Mouse (Mus musculus): ENCODE measurements around the gene Fam120c.
"Not testable (repeated sequence)": the region's sequence is repeated elsewhere in the genome, so short reads cannot be mapped to it uniquely, and the experiment has no call there.

Fam120c gene

DNA sequence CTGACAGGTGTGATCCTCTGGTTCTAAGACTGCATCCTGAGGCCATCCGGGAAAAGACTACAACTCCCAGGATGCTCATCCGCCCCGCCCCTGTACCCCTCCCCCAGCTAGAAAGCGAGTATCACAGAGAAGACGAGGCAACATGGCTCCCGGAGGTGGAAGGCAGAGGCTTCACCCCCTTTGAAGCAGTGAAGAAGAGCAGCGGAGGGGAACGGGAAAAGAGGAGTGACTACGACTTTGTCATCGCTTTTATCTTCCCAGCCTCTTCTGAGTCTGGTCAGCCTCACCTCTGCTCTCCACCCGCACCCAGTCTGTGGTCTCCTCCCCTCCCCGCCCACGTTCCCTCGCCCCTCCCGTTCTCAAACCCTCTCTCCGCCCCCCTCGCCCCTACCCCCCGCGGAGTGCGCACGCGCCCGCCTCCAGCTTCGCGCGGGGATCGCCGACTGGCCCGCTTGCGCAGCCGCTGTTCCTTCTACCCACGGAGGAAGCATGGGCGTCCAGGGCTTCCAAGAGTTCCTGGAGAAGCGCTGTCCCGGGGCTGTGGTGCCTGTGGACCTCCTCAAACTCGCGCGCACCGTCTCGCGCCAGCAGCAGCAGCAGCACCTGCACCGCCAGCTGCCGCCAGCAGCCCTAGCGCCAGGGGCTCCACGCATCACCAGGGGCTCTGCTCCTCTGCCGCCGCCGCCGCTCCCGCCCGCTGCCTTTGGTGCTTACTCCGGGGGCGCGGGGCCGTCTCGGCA, at the start of gene Fam120c:
TSS of gene Fam120c (plus strand) at position 415 of the 740 bp plus-strand sequence.
- DNase-seq (ENCODE audit: low spot score), result peak; percentile 88

DNA sequence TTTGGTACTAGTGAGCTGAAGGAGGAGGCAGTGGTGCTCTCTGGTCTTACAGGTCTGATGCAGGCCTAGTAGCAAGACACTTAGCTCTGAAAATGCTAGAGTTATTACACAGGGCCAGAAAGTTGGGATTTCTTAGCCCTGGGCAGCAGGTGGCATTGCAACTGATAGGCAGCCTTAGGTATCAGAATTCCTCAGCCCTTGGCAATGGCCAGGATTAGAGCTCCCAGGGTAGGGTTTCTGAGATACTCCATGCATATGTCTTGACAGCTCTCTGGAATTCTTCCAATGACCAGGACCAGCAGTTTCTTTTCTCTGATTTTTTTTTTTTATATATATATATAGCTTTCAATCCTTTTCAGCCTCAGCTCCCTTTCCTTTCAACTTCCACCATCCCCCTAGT, 45.6 kb upstream of the Fam120c start:
- no peak for DNase-seq (ENCODE audit: low spot score)

DNA sequence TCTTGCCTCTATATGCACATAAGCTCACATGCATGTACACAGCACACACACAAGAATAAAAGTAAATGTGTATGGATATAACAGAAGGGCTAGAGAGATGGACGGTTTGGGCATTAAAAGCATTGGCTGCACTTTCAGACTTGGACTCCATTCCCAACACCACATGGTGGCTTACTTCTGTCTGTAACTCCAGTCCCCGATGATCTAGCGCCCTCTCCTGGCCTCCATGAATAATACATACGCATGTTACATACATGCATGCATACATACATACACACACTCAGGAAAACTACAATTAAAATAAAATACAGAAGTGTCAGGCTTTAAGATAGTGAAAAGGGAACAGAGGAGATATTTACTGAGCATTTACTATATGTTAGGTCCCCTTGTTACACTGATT, 30.2 kb upstream of the Fam120c start:
- DNase-seq (ENCODE audit: low spot score), result no peak

DNA sequence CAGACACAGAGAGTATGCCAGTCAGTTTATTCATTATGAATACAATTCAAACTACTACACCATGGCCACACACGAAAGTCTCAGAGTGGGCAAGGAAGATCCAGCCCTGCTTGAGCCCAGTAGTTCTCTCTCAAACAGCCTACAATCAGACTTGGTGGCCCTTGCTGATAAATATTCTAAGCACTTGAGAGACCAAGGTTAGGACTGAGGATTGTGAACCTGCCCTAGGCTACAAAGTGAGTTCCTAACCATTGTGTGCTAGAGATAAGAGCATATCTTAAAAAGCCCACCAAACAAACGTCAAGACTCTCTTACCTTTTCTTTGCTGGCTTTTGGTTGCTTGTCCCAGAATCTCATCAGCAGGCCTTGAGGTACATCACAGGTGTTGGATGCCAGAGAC, 10.4 kb upstream of the Fam120c start:
- DNase-seq (ENCODE audit: low spot score), result no peak

DNA sequence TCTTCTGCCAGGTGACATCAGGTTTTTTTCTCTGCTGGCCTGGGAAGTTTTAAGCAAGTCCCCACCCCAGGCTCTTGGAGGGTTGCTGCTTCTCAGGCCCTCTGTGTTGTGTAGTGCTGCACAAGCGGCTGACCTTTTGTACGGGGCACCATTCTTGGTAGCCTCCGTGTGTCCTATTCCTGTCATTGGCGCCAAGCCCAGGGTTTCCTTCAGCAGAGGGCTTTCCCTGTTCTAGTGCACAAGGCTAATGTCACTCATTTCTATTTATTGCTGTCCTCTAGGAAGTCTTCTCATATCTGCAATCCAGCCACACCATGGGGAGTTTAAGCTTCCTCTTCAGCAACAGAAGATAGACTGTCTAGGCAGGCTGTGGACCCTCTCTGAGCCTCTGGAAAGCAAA, 6.2 kb upstream of the Fam120c start:
- peak; percentile 6 for DNase-seq (ENCODE audit: low spot score)

DNA sequence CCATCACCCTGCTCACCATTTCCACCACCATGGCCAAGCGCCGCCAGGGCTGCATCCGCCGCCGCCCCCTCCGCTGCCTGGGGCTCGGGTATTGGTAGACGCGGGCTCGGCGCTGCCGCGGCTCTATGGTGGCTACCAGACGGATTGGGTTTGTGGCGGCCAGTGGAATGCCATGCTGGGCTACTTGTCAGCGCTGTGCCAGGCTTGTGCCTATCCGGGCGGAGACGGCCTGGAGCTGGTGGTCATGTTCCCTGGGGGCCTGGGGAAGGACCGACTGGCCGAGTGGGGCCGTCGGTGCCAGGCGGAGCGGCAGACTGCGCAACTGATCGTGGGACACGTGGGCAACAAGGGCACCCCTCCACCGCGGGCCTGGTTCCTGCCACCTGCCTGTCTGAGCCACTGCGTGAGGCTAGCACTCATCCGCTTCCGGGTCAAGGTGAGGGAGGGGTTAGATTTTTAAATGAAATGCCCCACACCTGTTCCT, 568 bp downstream of the Fam120c start:
- DNase-seq (ENCODE audit: low spot score), result peak; percentile 50

DNA sequence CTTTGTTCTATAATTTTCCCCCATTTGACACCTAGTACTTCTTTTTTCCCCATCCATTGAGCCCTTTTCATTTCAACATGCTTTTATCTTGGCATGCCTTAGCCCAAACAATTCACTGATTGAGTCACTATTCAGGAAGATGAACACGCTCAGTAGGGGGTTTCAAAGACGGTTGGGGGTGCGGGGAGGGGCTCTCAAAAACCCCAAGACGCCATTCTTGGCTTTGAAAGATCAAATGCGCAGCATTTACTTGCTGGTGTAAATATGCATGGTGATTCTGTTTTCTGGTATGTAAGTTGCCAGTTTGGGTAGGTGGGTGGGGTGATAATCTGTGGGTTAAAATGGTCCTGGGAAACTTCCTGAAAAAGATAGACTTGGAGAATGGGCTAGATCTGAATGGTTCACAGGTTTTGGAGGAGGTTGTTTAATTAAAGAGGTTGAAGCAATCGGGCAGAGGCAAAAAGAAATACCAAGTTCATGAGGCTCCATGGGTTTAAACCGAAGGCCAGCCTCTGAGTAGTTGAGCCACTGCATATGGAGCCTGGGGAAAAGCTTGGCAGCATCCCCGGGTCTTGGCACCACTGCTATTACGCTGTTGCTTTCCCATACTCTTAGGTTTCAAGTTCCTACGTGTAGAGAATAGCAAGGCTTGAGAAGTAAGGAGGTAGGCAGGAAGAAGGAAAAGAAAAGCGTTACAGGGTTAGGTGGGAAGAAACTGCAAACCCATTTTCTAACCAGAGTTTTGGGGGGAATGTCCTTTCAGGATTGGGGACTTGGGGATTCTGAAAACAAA, 1.6 kb downstream of the Fam120c start:
- DNase-seq (ENCODE audit: low spot score), result no peak

DNA sequence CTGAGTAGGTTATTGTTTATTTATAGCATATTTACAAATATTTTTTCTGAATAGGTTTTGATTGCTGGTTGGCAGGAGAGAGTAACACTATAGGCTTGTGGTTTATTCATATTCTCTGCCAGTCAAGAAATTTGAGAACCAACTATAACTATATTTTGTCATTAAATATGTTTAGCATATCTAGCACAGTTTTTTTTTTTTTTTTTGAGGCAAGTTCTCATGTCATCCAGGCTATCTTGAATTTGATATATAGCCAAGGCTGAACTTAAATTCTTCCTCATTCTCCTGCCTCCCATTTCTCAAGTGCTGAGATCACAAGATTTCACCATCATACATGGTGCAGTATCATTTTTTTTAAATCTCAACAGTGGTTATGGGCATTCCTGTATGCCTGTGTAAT, 3.3 kb downstream of the Fam120c start:
- no peak for DNase-seq (ENCODE audit: low spot score)

DNA sequence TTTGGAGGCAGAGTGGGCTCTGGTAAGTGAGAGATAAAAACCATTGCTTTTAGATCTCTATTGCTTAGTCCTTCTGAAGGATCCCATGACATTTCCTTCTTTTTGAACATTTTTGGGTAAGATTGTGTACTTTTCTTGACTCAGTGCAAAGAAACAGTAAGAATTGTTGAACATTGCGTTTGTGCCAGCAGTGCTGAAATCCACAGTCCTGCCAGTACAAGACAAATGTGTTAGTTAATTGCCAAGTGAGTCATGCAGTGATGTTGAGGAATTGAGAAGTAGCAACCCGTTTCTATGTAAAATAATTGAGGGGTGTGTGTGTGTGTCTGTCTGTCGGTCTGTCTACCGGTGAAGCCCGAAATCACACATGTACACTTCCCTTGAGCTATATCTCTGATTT, 5.3 kb downstream of the Fam120c start:
- no peak for DNase-seq (ENCODE audit: low spot score)

DNA sequence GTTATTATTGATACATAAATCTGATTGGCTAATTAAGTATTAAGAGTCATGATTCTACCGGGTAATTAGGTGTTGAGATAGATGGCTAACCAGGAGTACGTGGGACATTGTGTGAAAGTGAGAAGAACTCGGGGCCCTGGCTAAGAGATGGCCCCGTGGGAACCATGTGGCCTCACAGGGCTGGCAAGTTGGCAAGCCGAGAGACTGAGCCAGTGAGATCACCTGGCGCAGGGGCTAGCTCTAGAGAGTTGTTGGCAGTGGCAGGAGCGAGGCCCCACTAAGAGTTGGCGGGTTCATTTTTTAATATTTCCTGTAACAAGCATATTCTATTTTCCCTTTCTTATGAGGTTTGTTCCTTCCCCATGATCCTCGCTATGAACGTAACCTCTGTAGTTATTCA, 74.8 kb downstream of the Fam120c start:
- no peak for DNase-seq (ENCODE audit: low spot score)

DNA sequence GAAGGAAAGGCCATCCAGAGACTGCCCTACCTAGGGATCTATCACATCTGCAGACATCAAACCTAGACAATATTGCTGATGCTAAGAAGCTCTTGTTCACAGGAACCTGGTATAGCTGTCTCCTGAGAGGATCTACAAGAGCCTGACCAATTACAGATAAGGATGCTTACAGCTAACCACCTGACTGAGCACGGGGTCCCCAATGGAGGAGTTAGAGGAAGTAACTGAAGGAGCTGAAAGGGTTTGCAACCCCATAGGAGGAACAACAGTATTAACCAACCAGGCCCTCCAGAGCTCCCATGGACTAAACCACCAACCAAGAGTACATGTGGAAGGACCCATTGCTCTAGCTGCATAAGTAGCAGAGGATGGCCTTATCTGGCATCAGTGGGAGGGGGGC, 76.8 kb downstream of the Fam120c start:
- DNase-seq (ENCODE audit: low spot score), result no peak

DNA sequence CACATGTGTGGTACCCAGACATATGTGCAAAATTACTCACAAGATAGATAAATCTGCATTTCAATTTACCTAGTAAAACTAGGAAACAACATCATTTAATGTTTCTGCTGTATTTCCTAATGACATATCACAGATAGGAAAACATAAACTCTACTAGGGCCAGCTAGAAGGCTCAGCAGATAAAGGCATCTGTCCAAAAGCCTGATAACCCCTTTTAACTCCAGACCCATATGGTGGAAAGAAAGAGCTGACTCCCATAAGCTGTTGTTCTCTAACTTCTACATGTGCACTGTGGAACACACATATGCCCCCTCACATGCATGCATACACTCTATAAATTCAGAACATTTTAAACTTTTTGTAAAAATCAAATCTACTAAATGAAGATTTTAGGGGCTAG, 99.7 kb downstream of the Fam120c start:
- no peak for DNase-seq (ENCODE audit: low spot score)

DNA sequence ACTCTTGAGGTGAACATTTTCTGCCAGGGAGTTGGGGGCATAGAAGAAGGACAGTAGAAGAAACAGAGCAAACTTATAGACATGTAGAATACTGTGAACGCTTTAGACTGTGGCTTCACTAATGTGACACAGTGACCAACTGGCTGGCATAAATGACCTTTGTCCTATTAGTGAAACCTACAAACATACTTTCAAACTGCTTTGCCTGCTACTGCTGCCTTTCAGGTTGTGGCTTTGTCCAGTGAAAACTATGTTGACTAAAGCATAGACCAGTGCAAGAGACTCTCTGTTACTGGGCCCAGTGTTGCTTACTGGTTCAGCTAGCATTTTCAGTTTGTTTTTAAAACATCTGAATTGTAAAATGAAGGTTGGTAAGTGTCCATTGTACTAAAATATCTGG, 100.2 kb downstream of the Fam120c start:
- no peak for DNase-seq (ENCODE audit: low spot score)

DNA sequence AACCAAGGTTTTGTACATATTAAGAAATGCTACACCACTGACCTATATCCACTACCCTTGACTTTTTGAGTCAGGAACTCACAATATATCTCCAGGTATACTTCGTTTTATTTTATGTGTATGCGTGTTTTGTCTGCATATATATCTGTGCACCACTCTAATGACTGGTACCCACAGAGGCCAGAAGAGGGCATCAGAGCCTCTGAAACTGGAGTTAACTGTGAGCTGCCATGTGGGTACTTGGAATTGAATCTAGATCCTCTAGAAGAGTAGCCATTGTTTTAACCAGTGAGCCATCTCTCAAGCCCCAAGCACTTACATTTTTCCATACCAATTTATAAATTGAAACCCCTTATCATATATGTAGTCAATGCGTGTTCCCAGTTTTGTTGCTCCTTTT, 144.2 kb downstream of the Fam120c start:
- no peak for DNase-seq (ENCODE audit: low spot score)

DNA sequence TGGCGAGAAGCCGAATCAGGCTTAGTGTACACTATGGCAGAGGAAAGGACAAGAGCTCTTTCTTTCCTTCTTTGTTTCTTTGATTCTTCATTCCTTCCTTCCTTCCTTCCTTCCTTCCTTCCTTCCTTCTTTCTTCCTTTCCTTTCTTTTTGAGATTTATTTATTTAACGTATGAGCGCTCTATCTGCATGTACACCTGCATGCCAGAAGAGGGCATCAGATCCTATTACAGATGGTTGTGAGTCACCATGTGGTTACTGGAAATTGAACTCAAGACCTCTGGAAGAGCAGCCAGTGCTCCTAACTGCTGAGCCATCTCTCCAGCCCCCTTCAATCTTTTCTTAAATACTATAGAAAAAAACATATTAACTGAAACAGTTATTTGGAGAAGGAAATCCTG, 149.3 kb downstream of the Fam120c start:
- not testable (repeated sequence) for DNase-seq (ENCODE audit: low spot score)

DNA sequence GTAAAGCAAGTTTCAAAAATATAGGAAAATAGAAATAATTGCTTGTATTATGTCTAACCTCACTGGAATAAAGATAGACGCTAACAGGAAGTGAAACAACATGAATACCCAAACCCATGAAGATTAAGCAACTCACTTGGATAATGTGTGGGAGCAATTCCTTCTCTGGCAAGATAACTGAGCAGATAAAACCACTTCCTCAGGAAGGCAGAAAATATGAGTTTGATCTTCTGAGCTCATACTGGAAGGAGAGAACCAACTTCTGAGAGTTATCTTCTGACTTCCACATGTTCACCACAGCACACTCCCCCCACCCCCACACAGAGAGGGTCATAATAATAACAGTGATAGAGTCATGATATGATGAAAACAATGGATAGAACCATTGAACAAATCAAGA, 152.6 kb downstream of the Fam120c start:
- no peak for DNase-seq (ENCODE audit: low spot score)

DNA sequence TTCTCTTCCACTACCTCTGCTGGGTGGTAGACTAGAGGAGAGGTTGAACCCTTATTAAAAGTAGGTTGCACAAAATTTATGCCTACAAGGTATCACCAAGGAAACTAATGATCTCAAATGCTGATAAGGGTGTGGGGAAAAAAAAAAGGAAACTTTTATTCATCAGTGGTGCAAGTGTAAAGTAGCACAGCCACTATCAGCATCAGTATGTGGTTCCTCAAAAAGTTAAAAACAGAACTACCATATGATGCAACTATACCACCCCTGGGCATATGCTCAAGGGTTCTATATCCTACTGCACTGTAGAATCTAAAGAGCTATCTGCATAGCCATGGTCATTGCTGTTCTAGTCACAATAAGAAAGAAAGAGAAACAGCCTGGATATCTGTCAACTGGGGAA, 164.6 kb downstream of the Fam120c start:
- DNase-seq (ENCODE audit: low spot score), result no peak

DNA sequence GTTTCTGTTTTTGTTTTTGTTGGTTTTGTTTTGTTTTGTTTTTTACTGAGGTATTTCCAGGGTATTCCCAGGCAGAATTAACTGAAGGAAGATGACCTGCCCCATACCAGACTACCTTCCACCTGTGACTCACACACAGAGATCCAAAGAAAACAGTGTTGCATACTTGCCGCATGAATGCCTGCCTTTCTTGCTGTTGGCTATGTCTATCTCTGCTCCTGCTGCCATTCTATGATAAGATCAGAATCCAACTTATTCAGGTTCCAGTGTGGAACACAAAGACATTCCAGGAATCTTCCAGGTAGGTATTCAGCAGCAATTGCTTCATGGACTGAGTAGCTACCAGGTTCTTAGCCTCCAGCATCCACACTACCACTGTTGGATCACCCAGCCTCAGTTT, 165.9 kb downstream of the Fam120c start:
- DNase-seq (ENCODE audit: low spot score), result no peak

DNA sequence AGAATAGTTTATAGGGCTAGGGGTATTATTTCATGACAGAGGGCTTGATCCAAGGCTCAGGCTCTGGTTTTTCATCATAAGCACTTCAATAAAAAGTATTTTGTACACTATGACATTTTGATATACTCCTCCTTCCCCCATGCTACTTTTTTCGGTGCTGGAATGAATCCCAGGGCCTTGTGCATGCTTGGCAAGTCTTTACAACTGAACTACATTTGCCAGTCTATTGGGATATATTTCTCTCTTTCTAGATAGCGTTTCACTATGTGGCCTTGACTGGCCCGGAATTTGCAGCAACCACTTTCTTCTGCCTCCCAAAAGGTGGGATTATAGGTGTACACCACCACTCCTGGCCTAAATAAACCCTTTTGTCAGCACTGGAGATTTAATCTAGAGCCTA, 169.1 kb downstream of the Fam120c start:
- no peak for DNase-seq (ENCODE audit: low spot score)

DNA sequence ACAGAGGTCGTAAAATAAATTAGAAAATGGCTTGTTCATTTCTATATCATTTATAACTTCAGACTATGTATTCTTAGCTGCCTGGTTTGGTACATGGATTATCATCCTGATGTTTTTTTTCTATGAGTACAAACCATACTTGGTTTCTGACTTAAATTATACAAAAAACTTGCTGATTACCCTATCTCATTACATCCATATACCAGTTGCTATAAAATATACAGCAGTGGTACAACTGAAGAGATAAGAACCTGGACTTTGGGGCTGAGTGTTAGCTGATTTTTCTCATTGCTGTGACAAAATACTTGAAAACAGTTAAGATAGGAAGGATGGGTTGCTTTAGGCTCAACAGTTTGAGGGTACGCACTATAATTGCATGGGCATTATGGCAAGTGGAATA, 169.7 kb downstream of the Fam120c start:
- no peak for DNase-seq (ENCODE audit: low spot score)

DNA sequence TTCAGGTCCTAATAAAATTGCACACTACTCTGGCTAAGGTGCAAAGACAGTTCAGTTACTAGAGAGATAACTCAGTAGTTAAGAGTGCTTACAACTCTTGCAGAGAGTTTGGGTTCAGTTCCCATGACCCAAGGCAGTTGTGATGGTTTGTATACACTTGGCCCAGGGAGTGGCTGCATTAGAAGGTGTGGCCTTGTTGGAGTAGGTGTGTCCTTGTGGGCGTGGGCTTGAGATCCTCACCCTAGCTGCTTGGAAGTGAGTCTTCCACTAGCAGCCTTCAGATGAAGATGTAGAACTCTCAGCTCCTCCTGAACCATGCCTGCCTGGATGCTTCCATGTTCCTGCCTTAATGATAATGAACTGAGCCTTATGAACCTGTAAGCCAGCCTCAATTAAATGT, 174.2 kb downstream of the Fam120c start:
- DNase-seq (ENCODE audit: low spot score), result no peak

DNA sequence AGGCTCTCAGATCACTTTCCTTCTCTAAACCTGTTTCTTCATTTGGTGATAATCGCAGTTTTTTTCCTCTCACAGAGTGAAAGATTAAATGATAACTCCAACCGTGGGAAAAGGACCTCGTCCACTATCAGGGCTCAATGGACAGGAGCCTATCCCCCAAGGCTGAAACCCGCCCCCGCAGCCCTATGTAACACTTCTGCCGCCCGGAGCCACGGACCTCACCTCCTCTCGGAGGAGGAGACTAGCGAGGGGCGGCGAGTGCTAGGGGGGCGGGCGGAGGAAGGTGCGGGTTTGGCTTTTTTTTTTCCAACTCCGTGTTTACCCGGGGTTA, 176.1 kb downstream of the Fam120c start:
- no peak for DNase-seq (ENCODE audit: low spot score)

DNA sequence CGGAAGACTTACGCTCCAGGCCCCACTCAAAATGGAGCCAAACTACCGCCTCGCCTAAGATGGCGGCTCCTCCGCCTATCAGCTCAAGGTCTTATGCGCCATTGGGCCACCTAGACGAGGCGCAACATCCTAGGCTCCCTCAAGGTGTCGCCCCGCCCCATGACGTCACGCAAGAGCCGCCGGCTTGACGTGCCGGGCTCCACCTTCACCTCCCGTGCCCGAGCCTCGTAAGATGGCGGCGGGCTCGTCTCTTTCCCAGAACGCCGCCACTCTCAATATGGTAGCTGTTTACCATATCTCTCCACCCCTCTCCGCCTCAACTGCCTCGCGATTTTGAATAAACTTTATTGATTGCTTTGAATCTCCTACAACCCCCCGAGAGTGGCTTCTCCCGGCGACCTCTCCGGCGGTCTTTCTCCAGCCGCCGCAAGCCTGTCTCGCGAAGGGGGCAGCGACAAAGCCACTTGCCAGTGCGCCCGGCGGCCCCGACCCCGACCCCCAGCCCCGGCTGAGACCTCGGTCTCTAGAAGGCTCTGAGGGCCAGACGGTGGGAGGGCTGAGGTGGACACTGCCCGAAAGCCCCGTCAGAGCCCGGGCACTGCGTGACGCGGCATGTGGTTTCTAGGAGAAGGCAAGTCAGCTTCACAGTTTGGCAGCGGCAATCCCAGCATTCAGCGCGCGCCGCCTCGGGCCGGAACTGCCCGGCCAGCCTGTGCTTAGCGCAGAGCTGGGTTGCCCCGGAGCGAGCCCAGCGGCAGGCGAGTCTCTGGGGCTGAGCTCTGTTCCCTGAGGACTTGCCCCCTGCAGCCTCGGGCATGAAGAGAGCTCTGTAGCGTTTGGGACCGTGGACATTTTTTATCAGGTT, 176.7 kb downstream of the Fam120c start, which contains the start of gene Phf8:
TSS of gene Phf8 (plus strand) at position 215 of the 865 bp plus-strand sequence.
- DNase-seq (ENCODE audit: low spot score), result peak; percentile 95
